Mouse (Mus musculus) ES-E14 (cell line): ENCODE measurements around the gene Sh3glb2. TPM values are rescaled to one million over a fixed set of nuclear protein-coding genes. Genes with fewer than 3 reads are reported as not detected.
A peak's percentile ranks its signal among the peaks of the same experiment; 100 is the strongest.

Source experiments
- DNase-seq: peaks from one replicate; pipeline ENCODE4 v3.0.0-alpha.2; 2013; ENCODE audit warnings: low read depth, low spot score
- H3K27ac ChIP-seq: 2 replicates; pipeline ENCODE4 v1.5.1; 2012; ENCODE audit warnings: low read depth, mild to moderate bottlenecking, low read length, moderate library complexity, mixed read lengths; ENCODE audit not compliant: poor library complexity, insufficient read depth, severe bottlenecking
- H3K36me3 ChIP-seq: 2 replicates; pipeline ENCODE4 v1.6.1; 2012; ENCODE audit warnings: mild to moderate bottlenecking, low read length, moderate library complexity, mixed read lengths; ENCODE audit not compliant: control insufficient read depth, poor library complexity, insufficient read depth, severe bottlenecking
- H3K4me1 ChIP-seq, 2 experiments: fragments of 150-350 bp in 1 of 2; sonication (generic) in 1 of 2; 2 replicates each; pipeline ENCODE4 v1.6.1; 2012; ENCODE audit warnings: low read length in 2 of 2, mild to moderate bottlenecking in 1 of 2, mixed read lengths in 1 of 2; ENCODE audit not compliant: control insufficient read depth in 2 of 2, insufficient read depth in 2 of 2, poor library complexity in 1 of 2
- H3K4me3 ChIP-seq, 2 experiments: fragments of 150-350 bp in 1 of 2; sonication (generic) in 1 of 2; 2 replicates each; pipeline ENCODE4 v1.5.1; 2012; ENCODE audit warnings: low read length in 2 of 2, low read depth in 1 of 2, mild to moderate bottlenecking in 1 of 2, mixed read lengths in 1 of 2; ENCODE audit not compliant: insufficient read depth in 1 of 2, poor library complexity in 1 of 2, severe bottlenecking in 1 of 2
- H3K9ac ChIP-seq: 2 replicates; pipeline ENCODE4 v1.6.1; 2012; ENCODE audit warnings: low read depth, mild to moderate bottlenecking, low read length, mixed read lengths; ENCODE audit not compliant: poor library complexity, insufficient read depth, severe bottlenecking
- H3K9me3 ChIP-seq: fragments of 150-350 bp; sonication (generic); 2 replicates; pipeline ENCODE4 v1.6.1; 2012; ENCODE audit warnings: low read depth, mild to moderate bottlenecking, low read length; ENCODE audit not compliant: control insufficient read depth, insufficient read depth
- CHD2 ChIP-seq: IDR thresholded peaks from 2 replicates; pipeline ENCODE4 v1.6.1; 2014; ENCODE audit warnings: mild to moderate bottlenecking, low read depth, low read length, inconsistent platforms
- HCFC1 ChIP-seq: IDR thresholded peaks from 2 replicates; pipeline ENCODE4 v1.6.1; 2012; ENCODE audit warnings: low read length, inconsistent platforms, borderline replicate concordance; ENCODE audit not compliant: insufficient read depth
- MAFK ChIP-seq: IDR thresholded peaks from 2 replicates; pipeline ENCODE4 v1.6.1; 2014; ENCODE audit warnings: mild to moderate bottlenecking, low read depth, low read length, inconsistent platforms; ENCODE audit not compliant: insufficient read depth
- ZC3H11A ChIP-seq: IDR thresholded peaks from 2 replicates; pipeline ENCODE4 v1.6.1; 2012; ENCODE audit warnings: low read depth, mild to moderate bottlenecking, inconsistent platforms, low read length, borderline replicate concordance
- ZNF384 ChIP-seq: IDR thresholded peaks from 2 replicates; pipeline ENCODE4 v1.6.1; 2012; ENCODE audit warnings: low read depth, low read length, inconsistent platforms
- in situ Hi-C, 2 experiments: fragments of 600-800 bp; cut with MboI; formaldehyde crosslinking; loops; one replicate each; pipeline ENCODE4 v1.15.1; 2025; ENCODE audit warnings: low sequenced_read_pairs in 2 of 2, inconsistent platforms in 1 of 2; ENCODE audit not compliant: unreplicated experiment in 2 of 2
- total RNA-seq: library from RNA; depleted of rRNA; stranded (reverse); fragments of 300-350 nt; gene quantifications from 2 replicates; pipeline ENCODE4 v1.2.3, GENCODE M21; 2012

The Sh3glb2 gene
- total RNA-seq, 1 experiment = 64.8 TPM

DNA sequence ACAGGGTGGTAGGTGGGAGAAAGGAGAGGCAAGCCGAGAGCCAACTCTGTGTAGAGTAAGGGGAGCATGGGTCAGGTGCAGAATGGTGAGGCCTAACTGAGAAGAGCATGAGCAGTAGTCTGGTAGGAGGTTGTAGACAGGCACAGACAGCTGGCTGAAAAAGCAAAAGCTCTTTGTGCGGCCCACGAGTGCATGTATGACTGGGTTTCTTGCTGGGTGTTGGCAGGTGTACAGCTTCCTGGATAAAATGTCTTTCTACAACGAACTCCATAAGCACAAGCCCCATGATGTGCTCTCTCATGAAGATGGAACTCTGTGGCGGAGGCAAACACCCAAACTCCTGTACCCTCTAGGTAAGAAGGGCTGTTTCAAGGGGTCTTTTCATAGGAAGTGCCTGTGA lies 42.2 kb downstream of the Sh3glb2 start:
- H3K9ac ChIP-seq = no peak overlapping the region
- no peaks in the 10 kb centered on the region for H3K4me1 ChIP-seq
- H3K9me3 ChIP-seq = no peaks in the 10 kb centered on the region
- peaks cover 54% of the 10 kb centered on the region for H3K36me3 ChIP-seq
- H3K27ac ChIP-seq = no peak overlapping the region
- no peak for DNase-seq
- H3K4me3 ChIP-seq = no peak overlapping the region
- no peak for TF ChIP-seq MAFK
- no peak for TF ChIP-seq ZNF384
- TF ChIP-seq CHD2 = no peak
- TF ChIP-seq ZC3H11A = no peak
- no peak for TF ChIP-seq HCFC1
- in situ Hi-C loops = loop anchor here in 1 of 2 experiments (25.0 kb wide), 2 partner anchors 405 to 1155 kb away; no protein-coding TSS in a partner anchor

DNA sequence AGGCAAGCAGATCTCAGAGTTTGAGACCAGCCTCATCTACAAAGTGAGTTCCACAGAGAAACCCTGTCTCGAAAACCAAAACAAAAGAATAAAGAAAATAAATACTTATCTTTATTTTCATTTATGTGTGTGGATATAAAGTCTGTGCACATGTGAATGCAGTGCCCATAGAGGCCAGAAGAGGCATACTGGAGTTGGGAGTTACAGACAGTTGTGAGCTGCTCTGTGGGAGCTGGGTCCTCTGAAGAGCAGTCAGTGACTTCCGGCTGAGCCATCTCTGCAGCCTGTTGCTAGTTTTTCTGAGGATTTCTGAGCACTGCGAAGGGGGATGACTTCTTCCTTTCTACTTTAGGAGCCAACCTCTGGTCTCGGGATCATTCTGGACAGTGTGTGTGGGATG lies 43.0 kb downstream of the Sh3glb2 start:
- H3K36me3 ChIP-seq = peaks cover 53% of the 10 kb centered on the region
- H3K4me1 ChIP-seq = no peaks in the 10 kb centered on the region
- no peak for DNase-seq
- no peak overlapping the region for H3K27ac ChIP-seq
- TF ChIP-seq HCFC1 (no peak), CHD2 (no peak), ZC3H11A (no peak)
- H3K9me3 ChIP-seq = no peaks in the 10 kb centered on the region
- H3K4me3 ChIP-seq = no peak overlapping the region
- in situ Hi-C loops = loop anchor here in 1 of 2 experiments (25.0 kb wide), 2 partner anchors 404 to 1154 kb away; no protein-coding TSS in a partner anchor
- no peak overlapping the region for H3K9ac ChIP-seq

DNA sequence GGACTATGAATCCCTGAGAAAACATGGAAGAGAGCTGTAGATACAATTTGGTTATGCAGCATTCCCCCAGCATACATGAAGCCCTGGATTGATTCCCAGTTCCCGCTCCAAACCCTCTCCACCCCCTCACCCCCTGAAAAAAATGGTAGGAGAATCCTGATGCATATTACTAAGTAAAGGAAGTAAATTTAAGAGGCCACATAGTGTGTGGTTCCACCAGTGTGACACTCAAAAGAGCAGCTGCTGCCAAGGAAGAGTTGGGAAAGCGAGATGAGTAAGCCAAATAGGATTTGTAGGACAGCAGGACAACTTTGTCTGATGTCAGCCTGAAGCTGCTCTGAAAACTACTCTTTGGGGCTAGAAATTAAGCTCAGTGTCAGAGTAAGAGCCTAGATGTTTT lies 47.7 kb downstream of the Sh3glb2 start:
- TF ChIP-seq HCFC1 = no peak
- TF ChIP-seq ZNF384 = 0 out of 2 replicates have a peak, but pooled peaks have one; percentile 58
- TF ChIP-seq ZC3H11A = no peak
- Histone ChIP-seq H3K9me3 (no peaks in the 10 kb centered on the region), H3K4me1 (peaks cover 0 to 2% of the 10 kb centered on the region in 2 experiments; a peak in 1 of 4 replicates), H3K36me3 (peaks cover 58% of the 10 kb centered on the region), H3K9ac (no peak overlapping the region), H3K27ac (no peak overlapping the region), H3K4me3 (no peak overlapping the region)
- in situ Hi-C loops = loop anchor here in 1 of 2 experiments (25.0 kb wide), 2 partner anchors 399 to 1149 kb away; no protein-coding TSS in a partner anchor
- no peak for DNase-seq

DNA sequence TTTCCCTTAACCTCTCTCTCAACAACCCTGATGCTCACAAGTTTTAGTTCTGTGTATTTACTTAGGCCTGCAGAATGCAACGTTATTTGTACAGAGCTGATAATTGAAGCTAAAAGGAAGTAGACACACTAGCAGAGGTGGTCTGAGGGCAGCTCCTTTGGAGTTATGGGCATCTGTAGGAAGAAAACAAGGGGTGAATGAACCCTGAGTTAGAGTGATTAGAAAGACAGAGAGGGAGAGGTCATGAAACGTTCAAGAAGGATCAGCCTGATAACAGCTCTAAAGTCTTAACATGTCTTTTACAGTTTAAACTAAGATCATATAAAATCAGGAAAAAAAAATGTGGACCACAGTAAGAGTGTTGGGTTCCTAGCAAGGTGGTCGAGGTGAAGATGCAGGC lies 49.8 kb downstream of the Sh3glb2 start:
- TF ChIP-seq HCFC1 = no peak
- no peak for TF ChIP-seq ZNF384
- TF ChIP-seq MAFK = no peak
- no peak for TF ChIP-seq ZC3H11A
- no peak for TF ChIP-seq CHD2
- Histone ChIP-seq H3K9me3 (no peaks in the 10 kb centered on the region), H3K36me3 (peaks cover 55% of the 10 kb centered on the region), H3K4me1 (peaks cover 0 to 2% of the 10 kb centered on the region in 2 experiments; a peak in 1 of 4 replicates), H3K9ac (no peak overlapping the region), H3K4me3 (no peak overlapping the region), H3K27ac (no peak overlapping the region)
- DNase-seq = no peak
- in situ Hi-C loops = loop anchor here in 1 of 2 experiments (25.0 kb wide), 2 partner anchors 397 to 1147 kb away; no protein-coding TSS in a partner anchor

DNA sequence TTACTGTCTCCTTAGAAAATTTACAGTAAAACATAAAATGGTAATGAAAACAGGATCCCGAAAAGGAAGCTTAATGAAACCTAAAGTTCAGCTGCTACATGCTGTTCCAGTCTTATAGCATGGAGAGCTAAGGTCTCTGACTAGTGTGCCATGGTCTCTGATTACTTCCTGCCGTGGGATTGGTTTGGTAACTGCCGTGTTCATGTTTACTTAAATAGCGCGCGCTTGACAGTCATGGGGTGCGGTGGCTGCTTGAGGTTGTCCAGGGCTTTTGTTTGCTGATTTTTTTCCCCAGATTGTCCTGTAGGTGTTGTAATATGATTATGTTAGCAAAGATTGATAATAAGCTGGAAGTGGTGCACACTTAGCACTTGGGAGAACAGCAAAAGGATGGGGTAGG lies 53.0 kb downstream of the Sh3glb2 start:
- Histone ChIP-seq H3K9me3 (no peaks in the 10 kb centered on the region), H3K27ac (no peak overlapping the region), H3K4me1 (peaks cover 0 to 2% of the 10 kb centered on the region in 2 experiments; a peak in 1 of 4 replicates), H3K9ac (no peak overlapping the region), H3K36me3 (peaks cover 54% of the 10 kb centered on the region), H3K4me3 (no peak overlapping the region)
- no peak for DNase-seq
- TF ChIP-seq CHD2 = no peak
- TF ChIP-seq MAFK = no peak
- TF ChIP-seq ZC3H11A = no peak
- TF ChIP-seq ZNF384 = no peak
- TF ChIP-seq HCFC1 = no peak
- in situ Hi-C loops = loop anchor here in 1 of 2 experiments (25.0 kb wide), 2 partner anchors 394 to 1144 kb away; no protein-coding TSS in a partner anchor
